Comparison of ENCODE assay signal across 11 mouse cellular contexts in genomic region chr7:24459843-24460242, GRCm38 (mm10). TPM values are rescaled to one million over a fixed set of nuclear protein-coding genes. Genes with fewer than 3 reads are reported as not detected.
DNase-seq lines count a peak whose midpoint lies in the region; ATAC-seq and TF ChIP-seq lines count a peak whose summit lies in the region.
"Had no signal": no experiment of that assay in that cellular context is flagged by ENCODE, and none has a peak within 500 bp of the region (broad histone marks: within the 10 kb centered on the region; RNA-seq: fewer than 3 reads in every experiment).

No protein-coding gene starts in this region.

- intact Hi-C loops in heart, postnatal 25 days (cut with DNase I), result no loop called here
- intact Hi-C loops in left cerebral cortex, postnatal 36 days (cut with DNase I), result no loop called here

- H3K4me2 ChIP-seq in lung, postnatal 0 days (replicated peaks; ENCODE audit: low read depth, low read length), result 0 out of 2 replicates have a peak overlapping the region, but pooled peaks have one; percentile 28
- H3K4me2 ChIP-seq: embryonic facial prominence, embryonic 13.5 days had no signal

- no peak for TF ChIP-seq CTCF in lung, postnatal 0 days (IDR thresholded peaks at IDR 0.05)

- peak; percentile 64 for DNase-seq in urinary bladder, postnatal 14 days (ENCODE audit: low spot score)
- DNase-seq in urinary bladder, postnatal 10 days (ENCODE audit: low spot score), result no peak
- peak; percentile 55 for DNase-seq in heart, postnatal 25 days (ENCODE audit: low spot score)
- DNase-seq in lung, postnatal 0 days (ENCODE audit: low spot score), result peak; percentile 88
- no peak for DNase-seq in layer of hippocampus, adult 9-11 months
- DNase-seq in left cerebral cortex, postnatal 36 days (ENCODE audit: low spot score in 2 of 2), result no peak
- no peak for DNase-seq in right cerebral cortex, postnatal 4 days
- DNase-seq: retina, postnatal 1 day had no signal

- H3K4me1 ChIP-seq in lung, postnatal 0 days (ENCODE audit: insufficient read depth, low read depth, low read length), result peaks cover 7% of the 10 kb centered on the region

- no peak overlapping the region for H3K4me3 ChIP-seq in lung, postnatal 0 days (ENCODE audit: low read depth, low read length)
- H3K4me3 ChIP-seq: embryonic facial prominence, embryonic 13.5 days had no signal

- peak; percentile 59; the same call in 1 of the 2 replicates for TF ChIP-seq EP300 in lung, postnatal 0 days (IDR thresholded peaks at IDR 0.05)

- peak; percentile 72 for ATAC-seq in lung, postnatal 0 days

- H3K27me3 ChIP-seq in lung, postnatal 0 days (replicated peaks; ENCODE audit: insufficient read depth, low read length), result no peaks in the 10 kb centered on the region

- H3K36me3 ChIP-seq in lung, postnatal 0 days (ENCODE audit: insufficient read depth, low read length), result no peaks in the 10 kb centered on the region
- H3K36me3 ChIP-seq: embryonic facial prominence, embryonic 13.5 days had no signal

- H3K9ac ChIP-seq in lung, postnatal 0 days (replicated peaks; ENCODE audit: low read depth), result no peak overlapping the region
- H3K9ac ChIP-seq: embryonic facial prominence, embryonic 13.5 days had no signal

- H3K27ac ChIP-seq in lung, postnatal 0 days (ENCODE audit: low read length), result peak overlapping the region; percentile 87
- H3K27ac ChIP-seq: embryonic facial prominence, embryonic 13.5 days had no signal

- no peaks in the 10 kb centered on the region for H3K9me3 ChIP-seq in lung, postnatal 0 days (ENCODE audit: low read length)
- H3K9me3 ChIP-seq: embryonic facial prominence, embryonic 13.5 days had no signal

- WGBS in lung, postnatal 0 days, result 32% methylated on average over 3 of the region's 3 CpGs

RNA-seq across cellular contexts. Expression of gene Plaur, which starts 2.4 kb away (rescaled TPM):
- total RNA-seq in heart, postnatal 25 days (2021), result 1 to 10 TPM; 2.1 to 2.2 TPM
- 65.8 and 72.0 TPM in 2 replicates for polyA plus RNA-seq in lung, postnatal 0 days (2015; fragmentation: Nextera tagmentation; extraction: Ambion mirVana)
- total RNA-seq in left cerebral cortex, postnatal 36 days (2021), result 1 to 10 TPM in 1 of 2 experiments, under 1 TPM in 1; 0.91 to 1.7 TPM

RNA-seq across cellular contexts. Expression of gene Irgc1, which starts 7.7 kb away (rescaled TPM):
- not detected for total RNA-seq in heart, postnatal 25 days (2021)
- 0.24 and 0.29 TPM in 2 replicates for polyA plus RNA-seq in lung, postnatal 0 days (2015; fragmentation: Nextera tagmentation; extraction: Ambion mirVana)
- total RNA-seq in left cerebral cortex, postnatal 36 days (2021), result under 1 TPM; 0.42 to 0.72 TPM
- total RNA-seq: liver, adult 2 months had no signal
- polyA plus RNA-seq: embryonic facial prominence, embryonic 13.5 days; hindbrain, embryonic 11.5 days; liver, adult 2 months had no signal

RNA-seq across cellular contexts. Expression of gene Cadm4, which starts 22.0 kb away (rescaled TPM):
- total RNA-seq in heart, postnatal 25 days (2021), result 10 to 100 TPM; 13.1 to 13.9 TPM
- 1.7 and 1.9 TPM in 2 replicates for polyA plus RNA-seq in lung, postnatal 0 days (2015; fragmentation: Nextera tagmentation; extraction: Ambion mirVana)
- 100 to 1,000 TPM; 235 to 307 TPM for total RNA-seq in left cerebral cortex, postnatal 36 days (2021)

RNA-seq across cellular contexts. Expression of gene Zfp428, which starts 47.0 kb away (rescaled TPM):
- 10 to 100 TPM; 15.1 to 15.6 TPM for total RNA-seq in heart, postnatal 25 days (2021)
- 13.1 and 17.0 TPM in 2 replicates for polyA plus RNA-seq in lung, postnatal 0 days (2015; fragmentation: Nextera tagmentation; extraction: Ambion mirVana)
- 10 to 100 TPM; 47.9 to 49.4 TPM for total RNA-seq in left cerebral cortex, postnatal 36 days (2021)

RNA-seq across cellular contexts. Expression of gene AC161166.1, which starts 52.4 kb away (rescaled TPM):
- total RNA-seq in heart, postnatal 25 days (2021), result not detected
- polyA plus RNA-seq in lung, postnatal 0 days (2015; fragmentation: Nextera tagmentation; extraction: Ambion mirVana), result 0.06 and 0.10 TPM in 2 replicates
- total RNA-seq in left cerebral cortex, postnatal 36 days (2021), result not detected
- total RNA-seq: liver, adult 2 months had no signal
- polyA plus RNA-seq: liver, adult 2 months had no signal

Comparison
In these comparisons a context has a peak if more than half of its experiments do, and no peak if none do; other contexts are left out.
1. DNase-seq: peak in urinary bladder, postnatal 14 days (single experiment), heart, postnatal 25 days (single experiment) and lung, postnatal 0 days (single experiment); none in urinary bladder, postnatal 10 days (single experiment), layer of hippocampus, adult 9-11 months (single experiment), left cerebral cortex, postnatal 36 days (0 of 2) and right cerebral cortex, postnatal 4 days (single experiment).
2. RNA of gene Cadm4, which starts 22.0 kb away (total RNA-seq): 235 to 307 TPM in left cerebral cortex, postnatal 36 days; 13.1 to 13.9 TPM in heart, postnatal 25 days; every median in the first group is over 10 times any median in the second.